Mouse (Mus musculus): Measurements from ENCODE around the gene BC049730. TPM values are rescaled to one million over a fixed set of nuclear protein-coding genes. Genes with fewer than 3 reads are reported as not detected.

The BC049730 gene
- polyA plus RNA-seq, 1 experiment = not detected

- no peak for TF ChIP-seq GATA1 (IDR thresholded peaks at IDR 0.05; ENCODE audit: low read length)
These were observed 52.1 kb downstream of the BC049730 start for GRCm38 (mm10) chr7:24761161-24761560.

GRCm38 (mm10) chr7:24762574-24762973, 53.5 kb downstream of the BC049730 start:
- no peak for TF ChIP-seq GATA1 (IDR thresholded peaks at IDR 0.05; ENCODE audit: low read length)

Other genes with a start within 250 kb of the BC049730 start
- gene Plaur, start 246.8 kb upstream of the BC049730 start, polyA plus RNA-seq (2012) = not detected in 2 replicates
- gene Cadm4, start 227.2 kb upstream of the BC049730 start, polyA plus RNA-seq (2012) = 0.05 and 0.08 TPM in 2 replicates
- 96.8 and 126 TPM in 2 replicates for gene Zfp428, start 202.2 kb upstream of the BC049730 start, polyA plus RNA-seq (2012)
- gene AC161166.1, start 196.8 kb upstream of the BC049730 start, polyA plus RNA-seq (2012) = not detected in 2 replicates
- 9.6 and 12.1 TPM in 2 replicates for gene Irgq, start 178.6 kb upstream of the BC049730 start, polyA plus RNA-seq (2012)
- not detected in 2 replicates for gene Pinlyp, start 163.1 kb upstream of the BC049730 start, polyA plus RNA-seq (2012)
- 330 and 397 TPM in 2 replicates for gene Xrcc1, start 163.0 kb upstream of the BC049730 start, polyA plus RNA-seq (2012)
- gene Ethe1, start 121.7 kb upstream of the BC049730 start, polyA plus RNA-seq (2012) = 14.2 and 16.1 TPM in 2 replicates
- not detected in 2 replicates for gene Zfp575, start 121.6 kb upstream of the BC049730 start, polyA plus RNA-seq (2012)
- 2.3 and 3.3 TPM in 2 replicates for gene Phldb3, start 98.5 kb upstream of the BC049730 start, polyA plus RNA-seq (2012)
- gene Lypd3, start 72.7 kb upstream of the BC049730 start, polyA plus RNA-seq (2012) = not detected in 2 replicates
- gene Tex101, start 32.6 kb upstream of the BC049730 start, polyA plus RNA-seq (2012) = not detected in 2 replicates
- gene Gm4763, start 17.7 kb downstream of the BC049730 start, polyA plus RNA-seq (2012) = not detected in 2 replicates
- 0.04 and 0.10 TPM in 2 replicates for gene Cd177, start 51.1 kb downstream of the BC049730 start, polyA plus RNA-seq (2012)
- not detected in 2 replicates for gene Ceacam10, start 68.0 kb downstream of the BC049730 start, polyA plus RNA-seq (2012)
- gene Gm9844, start 153.0 kb downstream of the BC049730 start, polyA plus RNA-seq (2012) = 0.15 and 0.21 TPM in 2 replicates
- gene Lypd4, start 160.7 kb downstream of the BC049730 start, polyA plus RNA-seq (2012) = not detected in 2 replicates
- not detected in 2 replicates for gene Dmrtc2, start 160.8 kb downstream of the BC049730 start, polyA plus RNA-seq (2012)
- 4,389 and 5,872 TPM in 2 replicates for gene Rps19, start 175.1 kb downstream of the BC049730 start, polyA plus RNA-seq (2012)
- gene Cd79a, start 188.1 kb downstream of the BC049730 start, polyA plus RNA-seq (2012) = 0.04 and 0.05 TPM in 2 replicates
- 464 and 499 TPM in 2 replicates for gene Arhgef1, start 193.7 kb downstream of the BC049730 start, polyA plus RNA-seq (2012)
- gene Gm4881, start 235.3 kb downstream of the BC049730 start, polyA plus RNA-seq (2012) = not detected in 2 replicates